ENCODE assay signal across 15 mouse cellular contexts in the genomic region with DNA sequence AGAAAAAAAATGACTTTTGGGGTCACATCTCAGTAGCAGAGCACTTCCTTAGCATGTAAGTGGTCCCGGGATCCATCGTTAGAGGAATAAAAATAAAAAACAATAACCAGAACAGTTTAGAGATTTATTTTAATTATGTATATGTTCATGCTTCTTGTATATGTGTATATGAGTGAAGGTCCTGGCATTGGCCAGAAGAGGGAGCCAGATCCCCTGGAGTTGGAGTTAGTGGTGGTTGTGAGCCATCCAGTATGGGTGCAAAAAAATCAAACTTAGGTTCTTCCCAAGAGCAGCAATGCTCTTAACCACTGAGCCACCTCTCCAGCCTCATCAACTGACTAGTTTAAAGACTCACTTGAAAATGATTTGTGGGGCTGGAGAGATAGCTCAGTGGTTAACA. TPM values are rescaled to one million over a fixed set of nuclear protein-coding genes. Genes with fewer than 3 reads are reported as not detected.
A peak's percentile ranks its signal among the peaks of the same experiment; 100 is the strongest.
DNase-seq lines count a peak whose midpoint lies in the region; ATAC-seq and TF ChIP-seq lines count a peak whose summit lies in the region.
"Had no signal": no experiment of that assay in that cellular context is flagged by ENCODE, and none has a peak within 500 bp of the region (broad histone marks: within the 10 kb centered on the region; RNA-seq: fewer than 3 reads in every experiment).

No protein-coding gene starts in this region.

- TF ChIP-seq EP300 in MEL (IDR thresholded peaks at IDR 0.05; ENCODE audit: low read depth in 1 of 2, low read length in 2 of 2) = no peak

- H3K36me3 ChIP-seq in liver, adult 2 months (ENCODE audit: control insufficient read depth, insufficient read depth, low read length) = no peaks in the 10 kb centered on the region
- H3K36me3 ChIP-seq in liver, embryonic 11.5 days (ENCODE audit: control insufficient read depth, insufficient read depth, low read length) = no peaks in the 10 kb centered on the region
- H3K36me3 ChIP-seq in MEL (ENCODE audit: control insufficient read depth in 1 of 2, insufficient read depth in 2 of 2, low read length in 2 of 2) = no peaks in the 10 kb centered on the region
- H3K36me3 ChIP-seq in forebrain, embryonic 11.5 days (ENCODE audit: control insufficient read depth, insufficient read depth, low read length) = no peaks in the 10 kb centered on the region
- H3K36me3 ChIP-seq: G1E; heart, embryonic 15.5 days; limb, embryonic 10.5 days; lung, embryonic 15.5 days; midbrain, embryonic 15.5 days had no signal

- TF ChIP-seq POLR2A in liver, adult 2 months (IDR thresholded peaks at IDR 0.05; ENCODE audit: extremely low read depth, insufficient read depth, low read length) = no peak
- TF ChIP-seq POLR2A in MEL (IDR thresholded peaks at IDR 0.05; ENCODE audit: control insufficient read depth in 1 of 2, insufficient read depth in 1 of 2, low read depth in 1 of 2, low read length in 2 of 2, poor library complexity in 1 of 2) = no peak

- ATAC-seq in liver, embryonic 11.5 days (replicated peaks; ENCODE audit: low FRiP score) = no peak
- ATAC-seq in forebrain, embryonic 11.5 days (replicated peaks; ENCODE audit: low FRiP score) = no peak
- ATAC-seq: midbrain, embryonic 15.5 days had no signal

- peak; percentile 56 for DNase-seq in gastrocnemius, adult 2 months
- no peak for DNase-seq in gastrocnemius, postnatal 25 days
- peak; percentile 56 for DNase-seq in liver, adult 2 months (ENCODE audit: extremely low read depth, low read depth, low spot score)
- DNase-seq in liver, embryonic 11.5 days (ENCODE audit: low spot score) = no peak
- peak; percentile 2 for DNase-seq in MEL (ENCODE audit: low read depth, low spot score)
- peak; percentile 4 to 6 for DNase-seq in natural killer cell, adult 2 months (ENCODE audit: low spot score in 2 of 2)
- DNase-seq in forebrain, embryonic 11.5 days (ENCODE audit: low spot score) = no peak
- DNase-seq in cerebellum, adult 11 months = no peak
- DNase-seq: thymus, postnatal 36 days had no signal

- no peaks in the 10 kb centered on the region for H3K4me1 ChIP-seq in liver, adult 2 months (ENCODE audit: control insufficient read depth, insufficient read depth, low read length)
- H3K4me1 ChIP-seq in liver, embryonic 11.5 days (replicated peaks; ENCODE audit: control insufficient read depth, insufficient read depth, low read length) = no peaks in the 10 kb centered on the region
- no peaks in the 10 kb centered on the region for H3K4me1 ChIP-seq in MEL (ENCODE audit: control insufficient read depth in 1 of 2, insufficient read depth in 2 of 2, low read length in 2 of 2)
- no peaks in the 10 kb centered on the region for H3K4me1 ChIP-seq in forebrain, embryonic 11.5 days (replicated peaks; ENCODE audit: control insufficient read depth, insufficient read depth, low read length)
- H3K4me1 ChIP-seq: heart, embryonic 15.5 days; lung, embryonic 15.5 days; midbrain, embryonic 15.5 days had no signal

- no peaks in the 10 kb centered on the region for H3K79me2 ChIP-seq in liver, adult 2 months (ENCODE audit: control insufficient read depth, insufficient read depth, low read length)
- H3K79me2 ChIP-seq in MEL (ENCODE audit: control insufficient read depth, insufficient read depth, low read length, poor library complexity) = no peaks in the 10 kb centered on the region

- intact Hi-C loops in gastrocnemius, adult 2 months (cut with DNase I) = loop anchor here (5.0 kb wide), 1 partner anchor 56 kb away; no protein-coding TSS in a partner anchor

- peak; percentile 71 for TF ChIP-seq CTCF in gastrocnemius, adult 2 months (IDR thresholded peaks at IDR 0.05)
- peak; percentile 59; the same call in 1 of the 2 replicates for TF ChIP-seq CTCF in liver, adult 2 months (IDR thresholded peaks at IDR 0.05; ENCODE audit: low read depth, low read length)
- no peak; a peak in 1 of 6 replicates for TF ChIP-seq CTCF in MEL (IDR thresholded peaks at IDR 0.05 in 2 of 3, conservative IDR thresholded peaks at IDR 0.05 in 1 of 3; ENCODE audit: control insufficient read depth in 1 of 3, insufficient read depth in 1 of 3, low read depth in 2 of 3, low read length in 3 of 3, poor library complexity in 1 of 3, severe bottlenecking in 1 of 3)

- no peak; the same call in none of the 2 replicates for TF ChIP-seq RAD21 in MEL (IDR thresholded peaks at IDR 0.05; ENCODE audit: low read depth, low read length)

- H3K27me3 ChIP-seq in liver, adult 2 months (ENCODE audit: control insufficient read depth, insufficient read depth, low read length) = no peaks in the 10 kb centered on the region
- no peaks in the 10 kb centered on the region for H3K27me3 ChIP-seq in liver, embryonic 11.5 days (replicated peaks; ENCODE audit: control insufficient read depth, insufficient read depth, low read length)
- H3K27me3 ChIP-seq in MEL (ENCODE audit: control insufficient read depth in 1 of 2, insufficient read depth in 2 of 2, low read length in 2 of 2) = no peaks in the 10 kb centered on the region
- H3K27me3 ChIP-seq in forebrain, embryonic 11.5 days (ENCODE audit: control insufficient read depth, insufficient read depth, low read length) = no peaks in the 10 kb centered on the region
- H3K27me3 ChIP-seq: heart, embryonic 15.5 days; lung, embryonic 15.5 days; midbrain, embryonic 15.5 days had no signal

- H3K27ac ChIP-seq in gastrocnemius, adult 2 months = peak overlapping the region; percentile 95
- no peak overlapping the region for H3K27ac ChIP-seq in liver, adult 2 months (replicated peaks; ENCODE audit: insufficient read depth, low read depth, low read length)
- H3K27ac ChIP-seq in liver, embryonic 11.5 days (ENCODE audit: low read depth, low read length) = no peak overlapping the region
- H3K27ac ChIP-seq in MEL (ENCODE audit: control insufficient read depth, low read depth, low read length) = no peak overlapping the region
- H3K27ac ChIP-seq in forebrain, embryonic 11.5 days (ENCODE audit: low read depth, low read length) = no peak overlapping the region
- H3K27ac ChIP-seq: heart, embryonic 15.5 days; limb, embryonic 10.5 days; lung, embryonic 15.5 days; midbrain, embryonic 15.5 days had no signal

- WGBS in liver, adult 2 months = 85% methylated on average over 2 of the region's 2 CpGs
- WGBS in liver, embryonic 11.5 days = 79% methylated on average over 2 of the region's 2 CpGs
- WGBS in forebrain, embryonic 11.5 days = 83% methylated on average over 2 of the region's 2 CpGs

- no peak overlapping the region for H3K9ac ChIP-seq in liver, adult 2 months (ENCODE audit: low read depth, low read length)
- no peak overlapping the region for H3K9ac ChIP-seq in liver, embryonic 11.5 days (ENCODE audit: low read depth, low read length)
- no peak overlapping the region for H3K9ac ChIP-seq in MEL (ENCODE audit: control insufficient read depth, low read depth, low read length, poor library complexity, severe bottlenecking)
- H3K9ac ChIP-seq in forebrain, embryonic 11.5 days (ENCODE audit: low read length) = no peak overlapping the region
- H3K9ac ChIP-seq: heart, embryonic 15.5 days; lung, embryonic 15.5 days; midbrain, embryonic 15.5 days had no signal

- peak overlapping the region; percentile 69 for H3K4me3 ChIP-seq in gastrocnemius, adult 2 months
- no peak overlapping the region for H3K4me3 ChIP-seq in liver, adult 2 months (ENCODE audit: insufficient read depth, low read depth, low read length)
- H3K4me3 ChIP-seq in liver, embryonic 11.5 days (ENCODE audit: low read depth, low read length) = no peak overlapping the region
- no peak overlapping the region for H3K4me3 ChIP-seq in MEL (ENCODE audit: control insufficient read depth in 1 of 2, insufficient read depth in 1 of 2, low read depth in 2 of 2, low read length in 2 of 2)
- no peak overlapping the region for H3K4me3 ChIP-seq in forebrain, embryonic 11.5 days (ENCODE audit: low read depth, low read length)
- H3K4me3 ChIP-seq: heart, embryonic 15.5 days; limb, embryonic 10.5 days; lung, embryonic 15.5 days; midbrain, embryonic 15.5 days had no signal

- H3K9me3 ChIP-seq in liver, embryonic 11.5 days (ENCODE audit: control insufficient read depth, low read length) = no peaks in the 10 kb centered on the region
- no peaks in the 10 kb centered on the region for H3K9me3 ChIP-seq in MEL (replicated peaks; ENCODE audit: insufficient read depth, low read length)
- no peaks in the 10 kb centered on the region; the same call in 1 of the 2 replicates for H3K9me3 ChIP-seq in forebrain, embryonic 11.5 days (ENCODE audit: control insufficient read depth, low read length)
- H3K9me3 ChIP-seq: heart, embryonic 15.5 days; limb, embryonic 10.5 days; lung, embryonic 15.5 days; midbrain, embryonic 15.5 days had no signal

- H3K4me2 ChIP-seq in liver, embryonic 11.5 days = no peak overlapping the region
- H3K4me2 ChIP-seq in forebrain, embryonic 11.5 days (ENCODE audit: low read depth, low read length, severe bottlenecking) = no peak overlapping the region
- H3K4me2 ChIP-seq: heart, embryonic 15.5 days; lung, embryonic 15.5 days; midbrain, embryonic 15.5 days had no signal

TF ChIP-seq in MEL, 35 proteins besides CTCF, POLR2A, EP300 and RAD21:
- no peak for TF ChIP-seq CHD2 (IDR thresholded peaks at IDR 0.05; ENCODE audit: low read length)
- no peak for TF ChIP-seq TAL1 (IDR thresholded peaks at IDR 0.05; ENCODE audit: low read length)
- TF ChIP-seq TBP (IDR thresholded peaks at IDR 0.05; ENCODE audit: low read depth, low read length) = no peak
- no peak for TF ChIP-seq SIN3A (IDR thresholded peaks at IDR 0.05; ENCODE audit: low read length)

RNA-seq across cellular contexts. Expression of a gene that starts 40.3 kb away (rescaled TPM):
- 10 to 100 TPM; 41.4 to 47.1 TPM for total RNA-seq in gastrocnemius, adult 2 months (2021)
- 10 to 100 TPM; 32.5 to 36.8 TPM for total RNA-seq in gastrocnemius, postnatal 25 days (2021)
- 2.5 and 2.7 TPM in 2 replicates for total RNA-seq in liver, adult 2 months (2014; rRNA removed)
- 7.3 and 10.7 TPM in 2 replicates for polyA plus RNA-seq in liver, adult 2 months (2012; rRNA removed)
- 4.3 and 4.9 TPM in 2 replicates for polyA plus RNA-seq in liver, embryonic 11.5 days (2014; fragmentation: Nextera tagmentation; extraction: Ambion mirVana)
- total RNA-seq in MEL (2012; rRNA removed) = not detected in 2 replicates
- polyA plus RNA-seq in MEL (2012; ENCODE audit: insufficient read depth in 1 of 2, insufficient read length in 2 of 2, low read depth in 1 of 2, low replicate concordance in 2 of 2, missing spikeins in 1 of 2) = not detected
- polyA plus RNA-seq in forebrain, embryonic 11.5 days (2014; fragmentation: Nextera tagmentation; extraction: Ambion mirVana) = 22.4 and 24.3 TPM in 2 replicates
- total RNA-seq: neutrophil, adult 5-6 weeks had no signal
- polyA plus RNA-seq: G1E had no signal

Comparison
In these comparisons a context has a peak if more than half of its experiments do, and no peak if none do; other contexts are left out.
1. DNase-seq: peak in gastrocnemius, adult 2 months (single experiment), liver, adult 2 months (single experiment), MEL (single experiment) and natural killer cell, adult 2 months (2 of 2); none in gastrocnemius, postnatal 25 days (single experiment), liver, embryonic 11.5 days (single experiment), forebrain, embryonic 11.5 days (single experiment) and cerebellum, adult 11 months (single experiment).
2. CTCF ChIP-seq: peak in gastrocnemius, adult 2 months (single experiment) and liver, adult 2 months (single experiment); none in MEL (0 of 3).